Mouse (Mus musculus): ENCODE measurements at regions not wholly inside any gene's neighbourhood (a gene's known extent, or its start where the extent isn't known, plus 50 kb on each side); places are given as distances from the start of the nearest gene placed in this dataset.

DNA sequence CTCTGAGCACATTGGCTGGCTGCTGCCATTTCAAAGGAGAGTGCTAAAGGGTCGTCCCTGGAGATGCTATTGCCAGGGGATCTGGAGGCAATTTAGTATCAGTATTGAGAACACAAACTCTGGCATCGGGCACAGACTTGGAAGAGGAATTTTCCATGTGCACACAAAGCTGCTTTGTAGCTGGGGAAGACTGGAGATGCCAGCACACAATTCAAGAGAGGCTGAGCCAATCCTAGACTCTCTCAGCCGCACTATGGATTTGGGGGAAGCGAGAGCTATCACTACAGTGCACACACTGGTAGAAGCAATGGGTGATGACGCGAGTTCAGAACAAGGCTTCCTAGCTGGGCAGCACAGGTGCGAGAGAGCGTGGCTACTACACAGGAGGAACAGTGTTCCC, 97.0 kb downstream of the Smim20 start:
- TF ChIP-seq CTCF (IDR thresholded peaks at IDR 0.05) (no peak), EP300 (IDR thresholded peaks at IDR 0.05) (no peak)
